Mouse (Mus musculus) midbrain, postnatal 0 days (tissue): ENCODE measurements around the gene Cyp2t4. TPM values are rescaled to one million over a fixed set of nuclear protein-coding genes. Genes with fewer than 3 reads are reported as not detected.

Experiments
- ATAC-seq: fragments of 200-750 bp; cut with Nextera tagmentation; 2 replicates; pipeline ENCODE4 v1.8.0; 2017; ENCODE audit warnings: moderate number of reproducible peaks, mild to moderate bottlenecking, moderate TSS enrichment, moderate library complexity; ENCODE audit not compliant: low FRiP score
- DNase-seq: peaks from one replicate; pipeline ENCODE4 v3.0.0-alpha.2; 2015; ENCODE audit warnings: low spot score
- H3K27ac ChIP-seq: fragments of 300-500 bp; sonication (generic); 2 replicates; pipeline ENCODE4 v1.5.1; 2014; ENCODE audit warnings: low read depth, mild to moderate bottlenecking, low read length, mixed read lengths
- H3K27me3 ChIP-seq: fragments of 300-500 bp; sonication (generic); 2 replicates; pipeline ENCODE4 v1.6.1; 2014; ENCODE audit warnings: low read length, control low read depth, mixed read lengths; ENCODE audit not compliant: insufficient read depth
- H3K36me3 ChIP-seq: fragments of 300-500 bp; sonication (generic); 2 replicates; pipeline ENCODE4 v1.6.1; 2014; ENCODE audit warnings: low read length, control low read depth, mixed read lengths; ENCODE audit not compliant: insufficient read depth
- H3K4me1 ChIP-seq: fragments of 300-500 bp; sonication (generic); 2 replicates; pipeline ENCODE4 v1.6.1; 2014; ENCODE audit warnings: mild to moderate bottlenecking, control low read depth, antibody characterized with exemption, low read length, mixed read lengths; ENCODE audit not compliant: insufficient read depth
- H3K4me2 ChIP-seq: fragments of 300-500 bp; sonication (generic); 2 replicates; pipeline ENCODE4 v1.6.1; 2014; ENCODE audit warnings: low read depth, mild to moderate bottlenecking, low read length, mixed read lengths; ENCODE audit not compliant: poor library complexity, severe bottlenecking
- H3K4me3 ChIP-seq: fragments of 300-500 bp; sonication (generic); 2 replicates; pipeline ENCODE4 v1.5.1; 2014; ENCODE audit warnings: low read depth, mild to moderate bottlenecking, low read length, moderate library complexity
- H3K9ac ChIP-seq: fragments of 300-500 bp; sonication (generic); replicated peaks from 2 replicates; pipeline ENCODE4 v1.6.1; 2014; ENCODE audit warnings: mild to moderate bottlenecking, low read length, moderate library complexity, mixed read lengths; ENCODE audit not compliant: poor library complexity, severe bottlenecking
- H3K9me3 ChIP-seq: fragments of 300-500 bp; sonication (generic); 2 replicates; pipeline ENCODE4 v1.6.1; 2016; ENCODE audit warnings: low read length, control low read depth
- CTCF ChIP-seq: IDR thresholded peaks from 2 replicates; pipeline ENCODE4 v1.5.1; 2016; ENCODE audit warnings: antibody characterized with exemption, mild to moderate bottlenecking
- WGBS: fragments of 180-500 bp; shearing (Covaris S2); extraction: QIAGEN DNeasy Blood & Tissue Kit; methylation state at CpG from one replicate; pipeline ENCODE4 v1.1.7; 2014; 5-methylcytosine and 5-hydroxymethylcytosine counted together
- polyA plus RNA-seq: library from polyadenylated mRNA; unstranded; fragments of >200 nt; fragmentation: Nextera tagmentation; extraction: Ambion mirVana; gene quantifications from 2 replicates; pipeline ENCODE4 v1.2.1, GENCODE M21; 2015
- total RNA-seq: library from RNA; depleted of rRNA; stranded (reverse); fragments of >200 nt; gene quantifications from 2 replicates; pipeline ENCODE4 v1.2.3, GENCODE M21; 2014

The Cyp2t4 gene
- total and polyA plus RNA-seq, 2 experiments from 2014 or later: 0.30 TPM; not detected in 1

GRCm38 (mm10) chr7:27162780-27163449 lies 9.4 kb downstream of the Cyp2t4 start:
- 79% methylated on average over 5 of the region's 5 CpGs for WGBS
- H3K4me1 ChIP-seq: peaks cover 29% of the 10 kb centered on the region
- no peak for TF ChIP-seq CTCF
- no peak for DNase-seq
- H3K4me2 ChIP-seq: peak overlapping the region; percentile 69
- H3K9me3 ChIP-seq: no peaks in the 10 kb centered on the region
- no peak overlapping the region for H3K27ac ChIP-seq
- no peak for ATAC-seq
- no peaks in the 10 kb centered on the region for H3K27me3 ChIP-seq
- H3K4me3 ChIP-seq: 0 out of 2 replicates have a peak overlapping the region, but pooled peaks have one; percentile 12
- peak overlapping the region; percentile 29; the same call in 1 of the 2 replicates for H3K9ac ChIP-seq
- H3K36me3 ChIP-seq: peaks cover 20% of the 10 kb centered on the region

GRCm38 (mm10) chr7:27163450-27163805 lies 9.9 kb downstream of the Cyp2t4 start:
- Histone ChIP-seq H3K4me3 (peak overlapping the region; percentile 12; the same call in 1 of the 2 replicates), H3K4me1 (peaks cover 29% of the 10 kb centered on the region), H3K27me3 (no peaks in the 10 kb centered on the region), H3K4me2 (peak overlapping the region; percentile 69), H3K9me3 (no peaks in the 10 kb centered on the region), H3K27ac (no peak overlapping the region), H3K36me3 (peaks cover 14% of the 10 kb centered on the region), H3K9ac (peak overlapping the region; percentile 29; the same call in 1 of the 2 replicates)
- TF ChIP-seq CTCF: no peak
- ATAC-seq (no peak), DNase-seq (no peak)
- WGBS: 84% methylated on average over 5 of the region's 5 CpGs

- Histone ChIP-seq H3K36me3 (peaks cover 8% of the 10 kb centered on the region), H3K4me1 (peaks cover 29% of the 10 kb centered on the region), H3K4me2 (peak overlapping the region; percentile 69), H3K9ac (peak overlapping the region; percentile 29; the same call in 1 of the 2 replicates), H3K9me3 (no peaks in the 10 kb centered on the region), H3K4me3 (peak overlapping the region; percentile 12), H3K27me3 (no peaks in the 10 kb centered on the region), H3K27ac (no peak overlapping the region)
- 80% methylated on average over 33 of the region's 33 CpGs for WGBS
- no peak for TF ChIP-seq CTCF
- DNase-seq: no peak
- no peak for ATAC-seq
Measured at GRCm38 (mm10) chr7:27164112-27164947, 10.8 kb downstream of the Cyp2t4 start.

GRCm38 (mm10) chr7:27165007-27165655 lies 11.6 kb downstream of the Cyp2t4 start:
- DNase-seq: no peak
- no peak overlapping the region for H3K27ac ChIP-seq
- 73% methylated on average over 23 of the region's 23 CpGs for WGBS
- H3K9me3 ChIP-seq: no peaks in the 10 kb centered on the region
- ATAC-seq: 0 out of 2 replicates have a peak, but pooled peaks have one; percentile 3
- peak overlapping the region; percentile 82 for H3K4me3 ChIP-seq
- H3K27me3 ChIP-seq: no peaks in the 10 kb centered on the region
- H3K4me2 ChIP-seq: peak overlapping the region; percentile 69
- TF ChIP-seq CTCF: no peak
- H3K9ac ChIP-seq: peak overlapping the region; percentile 94
- peaks cover 27% of the 10 kb centered on the region for H3K4me1 ChIP-seq
- H3K36me3 ChIP-seq: peaks cover 8% of the 10 kb centered on the region

- 2% methylated on average over 8 of the region's 8 CpGs for WGBS
- no peak for DNase-seq
- TF ChIP-seq CTCF: no peak
- peaks cover 25% of the 10 kb centered on the region for H3K4me1 ChIP-seq
- ATAC-seq: no peak
- no peaks in the 10 kb centered on the region for H3K27me3 ChIP-seq
- peaks cover 8% of the 10 kb centered on the region for H3K36me3 ChIP-seq
- peak overlapping the region; percentile 69 for H3K4me2 ChIP-seq
- no peaks in the 10 kb centered on the region for H3K9me3 ChIP-seq
- H3K27ac ChIP-seq: peak overlapping the region; percentile 96
- peak overlapping the region; percentile 94 for H3K9ac ChIP-seq
- H3K4me3 ChIP-seq: peak overlapping the region; percentile 82
Measured at GRCm38 (mm10) chr7:27165696-27166095, 12.2 kb downstream of the Cyp2t4 start.
